Mouse (Mus musculus) hindbrain, embryonic 13.5 days (tissue): ENCODE results near the gene Tmem221. TPM values are rescaled to one million over a fixed set of nuclear protein-coding genes. Genes with fewer than 3 reads are reported as not detected.

ENCODE experiments used
- ATAC-seq: fragments of 200-750 bp; cut with Nextera tagmentation; 2 replicates; pipeline ENCODE4 v1.8.0; 2017; ENCODE audit warnings: moderate TSS enrichment; ENCODE audit not compliant: low FRiP score
- H3K27ac ChIP-seq: fragments of 300-500 bp; sonication (generic); 2 replicates; pipeline ENCODE4 v1.5.1; 2015; ENCODE audit warnings: inconsistent platforms, mild to moderate bottlenecking, moderate library complexity
- H3K27me3 ChIP-seq: fragments of 300-500 bp; sonication (generic); 2 replicates; pipeline ENCODE4 v1.6.1; 2015; ENCODE audit warnings: mild to moderate bottlenecking, inconsistent platforms
- H3K36me3 ChIP-seq: fragments of 300-500 bp; sonication (generic); 2 replicates; pipeline ENCODE4 v1.6.1; 2015; ENCODE audit warnings: mild to moderate bottlenecking, inconsistent platforms
- H3K4me1 ChIP-seq: fragments of 300-500 bp; sonication (generic); replicated peaks from 2 replicates; pipeline ENCODE4 v1.6.1; 2015; ENCODE audit warnings: inconsistent platforms
- H3K4me2 ChIP-seq: fragments of 300-500 bp; sonication (generic); 2 replicates; pipeline ENCODE4 v1.6.1; 2015; ENCODE audit warnings: inconsistent platforms, mild to moderate bottlenecking, moderate library complexity
- H3K4me3 ChIP-seq: fragments of 300-500 bp; sonication (generic); 2 replicates; pipeline ENCODE4 v1.5.1; 2015; ENCODE audit warnings: mild to moderate bottlenecking, inconsistent platforms
- H3K9ac ChIP-seq: fragments of 300-500 bp; sonication (generic); 2 replicates; pipeline ENCODE4 v1.6.1; 2015; ENCODE audit warnings: mild to moderate bottlenecking, inconsistent platforms
- H3K9me3 ChIP-seq: fragments of 300-500 bp; sonication (generic); 2 replicates; pipeline ENCODE4 v1.6.1; 2016; ENCODE audit warnings: inconsistent platforms
- WGBS: fragments of 180-500 bp; shearing (Covaris S2); methylation state at CpG from one replicate; pipeline ENCODE4 v1.1.7; 2015; 5-methylcytosine and 5-hydroxymethylcytosine counted together
- polyA plus RNA-seq: library from polyadenylated mRNA; unstranded; fragments of >200 nt; fragmentation: Nextera tagmentation; extraction: Ambion mirVana; gene quantifications from 2 replicates; pipeline ENCODE4 v1.2.1, GENCODE M21; 2015

Gene Tmem221
- polyA plus RNA-seq, 1 experiment from 2014 or later, result 0.19 TPM

DNA sequence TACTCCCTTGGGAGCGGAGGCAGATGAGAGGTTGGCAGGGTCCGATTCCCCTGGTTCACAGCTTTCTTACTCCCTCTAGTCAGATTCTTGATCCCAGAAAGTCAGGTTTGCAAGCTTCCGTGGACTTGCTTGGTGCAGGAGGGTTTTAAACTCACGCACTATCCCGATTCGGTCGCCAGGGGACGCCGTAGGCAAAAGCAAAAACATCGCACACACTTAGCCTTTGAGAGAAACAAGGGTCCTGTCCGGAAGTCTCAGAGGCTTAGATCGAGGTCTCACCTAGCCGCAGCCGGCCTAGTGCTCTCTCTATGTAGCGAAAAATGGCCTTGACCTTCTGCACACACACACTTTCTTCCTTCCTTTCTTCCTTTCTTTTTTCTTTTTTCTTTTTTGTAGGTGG is 2.7 kb upstream of the Tmem221 start:
- WGBS, result 2% methylated on average over 15 of the region's 15 CpGs
- 0 out of 2 replicates have a peak, but pooled peaks have one; percentile 28 for ATAC-seq

DNA sequence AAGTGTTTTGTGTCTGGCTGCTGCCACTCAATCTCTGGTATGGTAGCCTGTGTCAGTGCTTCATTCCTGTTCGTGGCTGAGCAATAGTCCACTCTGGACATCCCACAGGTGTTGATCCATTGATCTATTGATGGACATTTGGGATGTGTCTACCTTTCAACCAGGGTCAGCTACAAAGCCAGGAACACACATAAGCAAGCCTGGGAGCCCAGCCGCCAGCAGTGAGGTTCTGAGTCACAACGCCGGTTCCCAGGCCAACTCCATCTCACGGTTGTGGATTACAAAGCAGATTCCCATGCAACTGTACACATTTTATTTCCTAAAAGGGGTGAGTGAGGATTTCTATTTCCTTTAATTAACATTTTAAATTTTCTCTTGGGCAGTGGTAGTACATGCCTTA is 2.1 kb upstream of the Tmem221 start:
- ATAC-seq, result no peak

More for the DNA sequence above, 2.7 kb upstream of the Tmem221 start:
- Histone ChIP-seq H3K4me3 (no peak overlapping the region), H3K36me3 (no peaks in the 10 kb centered on the region), H3K4me2 (no peak overlapping the region), H3K9ac (no peak overlapping the region), H3K27me3 (peaks cover 94% of the 10 kb centered on the region), H3K9me3 (0 out of 2 replicates have a peak, but pooled peaks cover 4% of the 10 kb centered on the region), H3K27ac (no peak overlapping the region), H3K4me1 (peaks cover 18% of the 10 kb centered on the region)

DNA sequence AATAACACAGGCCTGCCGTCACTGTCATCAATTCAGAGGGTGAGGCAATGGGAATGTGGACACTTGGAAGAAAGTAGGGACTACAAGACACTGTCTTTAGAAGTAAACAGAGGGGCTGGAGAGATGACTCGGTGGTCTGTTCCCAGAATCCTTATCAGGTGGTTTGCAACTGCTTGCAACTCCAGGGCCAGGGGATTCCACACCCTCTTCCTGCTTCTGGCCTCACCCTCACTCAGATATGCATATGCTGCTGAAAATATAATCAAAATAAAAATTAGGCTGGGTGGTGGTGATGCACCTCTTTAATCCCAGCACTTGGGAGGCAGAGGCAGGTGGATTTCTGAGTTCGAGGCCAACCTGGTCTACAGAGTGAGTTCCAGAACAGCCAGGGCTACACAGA is 1.4 kb upstream of the Tmem221 start:
- Histone ChIP-seq H3K9me3 (0 out of 2 replicates have a peak, but pooled peaks cover 4% of the 10 kb centered on the region), H3K9ac (no peak overlapping the region), H3K4me3 (no peak overlapping the region), H3K27ac (no peak overlapping the region), H3K27me3 (peaks cover 97% of the 10 kb centered on the region), H3K4me1 (peaks cover 18% of the 10 kb centered on the region), H3K4me2 (no peak overlapping the region), H3K36me3 (no peaks in the 10 kb centered on the region)
- ATAC-seq, result no peak
- WGBS, result 89% methylated on average over 3 of the region's 3 CpGs

More for the DNA sequence above, 2.1 kb upstream of the Tmem221 start:
- no peak overlapping the region for H3K4me2 ChIP-seq
- 0 out of 2 replicates have a peak, but pooled peaks cover 4% of the 10 kb centered on the region for H3K9me3 ChIP-seq
- H3K4me3 ChIP-seq, result no peak overlapping the region
- H3K36me3 ChIP-seq, result no peaks in the 10 kb centered on the region
- 86% methylated on average over 5 of the region's 5 CpGs for WGBS
- peaks cover 95% of the 10 kb centered on the region for H3K27me3 ChIP-seq
- no peak overlapping the region for H3K9ac ChIP-seq
- H3K4me1 ChIP-seq, result peaks cover 18% of the 10 kb centered on the region
- H3K27ac ChIP-seq, result no peak overlapping the region

DNA sequence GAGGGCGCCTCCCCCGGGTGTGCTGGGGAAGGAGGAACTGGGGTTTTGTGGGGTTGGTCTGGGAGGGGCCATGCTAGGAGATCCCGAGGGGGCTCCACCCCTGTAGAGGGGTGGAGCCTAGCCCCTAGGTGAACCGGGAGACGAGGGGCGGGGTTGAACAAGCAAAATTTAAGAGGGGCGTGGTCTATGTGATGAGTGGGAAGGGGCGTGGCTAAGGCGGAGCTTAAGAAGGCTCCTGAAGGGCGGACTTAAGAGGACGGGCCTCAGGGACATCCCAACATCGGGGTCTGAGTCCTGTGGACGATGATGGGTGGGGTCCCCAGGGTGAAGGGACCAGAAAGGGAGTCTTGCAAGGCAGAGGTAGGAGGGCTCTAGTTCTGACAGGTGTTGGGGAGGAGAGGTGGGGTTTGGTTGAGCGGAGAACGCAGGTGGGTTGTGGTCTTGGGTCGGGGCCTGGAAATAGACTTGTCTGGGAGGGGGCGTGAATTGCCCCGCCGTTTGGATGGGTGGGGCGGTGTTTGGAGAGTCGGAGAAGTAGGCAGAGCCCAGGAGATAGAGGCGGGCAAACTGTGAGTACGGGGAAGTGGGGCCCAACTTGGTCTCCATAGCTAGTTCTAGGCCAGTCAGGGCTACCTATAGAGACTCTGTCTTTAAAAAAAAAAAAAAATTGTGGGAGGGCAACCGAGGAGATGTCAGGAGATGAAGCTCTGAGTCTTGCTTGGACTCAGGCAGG is 453 bp upstream of the Tmem221 start:
- Histone ChIP-seq H3K4me3 (peak overlapping the region; percentile 25), H3K9ac (0 out of 2 replicates have a peak overlapping the region, but pooled peaks have one; percentile 39), H3K27ac (no peak overlapping the region), H3K36me3 (no peaks in the 10 kb centered on the region), H3K9me3 (0 out of 2 replicates have a peak, but pooled peaks cover 2% of the 10 kb centered on the region), H3K4me1 (peaks cover 18% of the 10 kb centered on the region), H3K27me3 (peaks cover 99% of the 10 kb centered on the region), H3K4me2 (peak overlapping the region; percentile 45)
- WGBS, result 2% methylated on average over 24 of the region's 24 CpGs
- no peak for ATAC-seq

DNA sequence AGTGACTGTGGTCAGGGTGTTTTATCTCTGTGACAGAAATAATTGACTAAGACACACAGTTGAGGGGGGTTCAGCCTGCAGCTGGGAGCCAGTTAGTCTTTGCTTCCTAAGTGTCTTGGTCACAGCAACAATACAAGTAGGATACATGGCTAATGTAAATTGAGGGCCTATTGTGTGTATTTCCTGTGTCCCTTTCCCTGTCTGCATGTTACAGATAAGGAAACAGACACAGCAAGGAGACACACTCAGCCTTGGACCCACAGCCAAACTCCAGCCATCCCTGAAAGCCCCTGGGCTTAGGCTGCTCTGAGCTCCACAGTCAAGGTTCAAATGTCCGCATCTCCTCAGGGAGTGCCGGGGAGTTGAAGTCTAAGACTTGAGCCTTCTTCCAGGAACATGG is 4.0 kb downstream of the Tmem221 start:
- H3K4me2 ChIP-seq, result no peak overlapping the region
- no peak overlapping the region for H3K27ac ChIP-seq
- H3K9ac ChIP-seq, result no peak overlapping the region
- H3K9me3 ChIP-seq, result no peaks in the 10 kb centered on the region
- 95% methylated on average over 2 of the region's 2 CpGs for WGBS
- H3K4me3 ChIP-seq, result no peak overlapping the region
- H3K4me1 ChIP-seq, result peaks cover 11% of the 10 kb centered on the region; the same call in 1 of the 2 replicates
- H3K36me3 ChIP-seq, result no peaks in the 10 kb centered on the region
- H3K27me3 ChIP-seq, result peaks cover 59% of the 10 kb centered on the region
- no peak for ATAC-seq

DNA sequence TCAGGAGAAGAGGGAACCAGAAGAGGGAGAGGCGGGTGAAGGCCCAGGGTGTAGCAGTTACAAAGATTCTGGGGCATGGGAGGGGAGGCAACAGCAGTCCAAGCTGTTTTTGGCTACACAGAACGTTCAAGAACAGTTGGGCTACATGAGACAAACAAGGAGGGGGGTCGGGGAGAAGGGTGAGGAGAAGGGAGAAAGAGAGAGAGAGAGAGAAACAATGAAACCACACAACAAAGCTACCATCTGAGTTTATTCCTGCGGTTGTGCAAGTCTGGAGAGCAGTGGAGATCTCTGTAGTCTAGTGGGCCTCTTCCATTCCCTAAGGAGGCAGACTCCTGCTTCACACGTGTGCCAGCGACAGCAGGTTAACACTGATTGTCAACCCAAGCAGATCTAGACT is 4.7 kb downstream of the Tmem221 start:
- Histone ChIP-seq H3K4me1 (peaks cover 8% of the 10 kb centered on the region; the same call in 1 of the 2 replicates), H3K4me2 (no peak overlapping the region), H3K4me3 (no peak overlapping the region), H3K9ac (no peak overlapping the region), H3K27ac (no peak overlapping the region), H3K27me3 (peaks cover 53% of the 10 kb centered on the region), H3K36me3 (0 out of 2 replicates have a peak, but pooled peaks cover 5% of the 10 kb centered on the region), H3K9me3 (no peaks in the 10 kb centered on the region)
- 67% methylated on average over 6 of the region's 6 CpGs for WGBS
- ATAC-seq, result no peak

DNA sequence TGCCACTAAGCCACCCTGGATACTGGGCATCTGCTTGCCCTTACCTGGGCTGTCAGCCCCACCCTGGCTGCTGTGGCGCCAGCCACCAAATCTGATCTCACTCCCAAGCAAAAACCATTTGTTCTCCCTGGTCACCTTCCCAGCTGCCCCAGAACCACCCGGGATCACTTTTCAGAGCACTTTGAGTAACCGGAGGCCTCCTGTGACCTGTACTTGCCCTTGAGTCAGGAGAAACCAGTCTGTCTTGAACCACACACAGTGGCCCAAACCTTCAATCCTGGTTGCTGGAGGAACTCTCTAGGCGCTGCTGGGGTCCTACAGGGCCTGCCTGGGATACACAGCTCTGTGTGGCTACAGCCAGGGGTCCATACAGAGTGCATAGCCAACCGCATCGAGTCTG is 5.9 kb downstream of the Tmem221 start:
- H3K4me1 ChIP-seq, result no peaks in the 10 kb centered on the region
- H3K9me3 ChIP-seq, result no peaks in the 10 kb centered on the region
- H3K36me3 ChIP-seq, result peaks cover 15% of the 10 kb centered on the region
- 78% methylated on average over 6 of the region's 6 CpGs for WGBS
- peaks cover 41% of the 10 kb centered on the region for H3K27me3 ChIP-seq
- H3K4me3 ChIP-seq, result no peak overlapping the region
- H3K27ac ChIP-seq, result no peak overlapping the region
- H3K9ac ChIP-seq, result no peak overlapping the region
- no peak overlapping the region for H3K4me2 ChIP-seq
- no peak for ATAC-seq

DNA sequence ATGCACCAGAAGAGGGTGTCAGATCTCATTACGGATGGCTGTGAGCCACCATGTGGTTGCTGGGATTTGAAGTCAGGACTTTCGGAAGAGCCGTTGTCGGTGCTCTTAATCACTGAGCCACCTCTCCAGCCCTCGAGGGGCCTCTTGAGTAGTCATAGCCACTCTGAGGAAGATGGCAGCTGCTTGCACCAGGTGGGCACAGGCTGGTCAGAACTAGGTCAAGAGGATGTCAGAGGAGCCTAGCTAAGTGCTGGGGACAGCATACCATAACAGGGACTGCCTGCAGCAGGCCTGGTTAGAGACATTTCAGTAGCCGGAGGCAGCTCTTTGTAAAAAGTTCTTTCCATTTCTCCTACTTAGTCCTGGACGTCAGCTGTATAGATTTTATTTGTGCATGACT is 7.9 kb downstream of the Tmem221 start:
- Histone ChIP-seq H3K9ac (no peak overlapping the region), H3K9me3 (no peaks in the 10 kb centered on the region), H3K36me3 (peaks cover 33% of the 10 kb centered on the region), H3K4me2 (no peak overlapping the region), H3K4me3 (no peak overlapping the region), H3K27me3 (peaks cover 21% of the 10 kb centered on the region), H3K4me1 (no peaks in the 10 kb centered on the region), H3K27ac (no peak overlapping the region)
- no peak for ATAC-seq
- WGBS, result 73% methylated on average over 7 of the region's 7 CpGs

DNA sequence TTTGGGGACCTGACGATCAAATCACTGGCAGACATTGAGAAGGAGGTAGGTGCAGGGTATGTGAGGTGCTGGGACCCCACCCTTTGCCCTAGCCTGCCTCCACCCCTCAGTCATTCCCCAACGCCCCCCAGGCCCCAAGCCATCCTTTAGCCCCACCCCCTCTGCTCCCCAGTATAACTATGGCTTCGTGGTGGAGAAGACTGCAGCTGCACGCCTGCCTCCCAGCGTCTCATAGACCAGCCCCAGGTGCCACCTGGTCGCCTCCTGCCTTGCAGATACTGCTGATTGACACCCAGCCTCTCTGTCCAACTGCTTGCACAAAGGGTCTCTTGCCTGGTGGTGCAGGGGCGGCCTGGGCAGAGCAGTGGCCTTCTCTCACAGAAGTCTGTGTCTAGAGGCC is 11.1 kb downstream of the Tmem221 start:
- ATAC-seq, result no peak
- Histone ChIP-seq H3K27ac (no peak overlapping the region), H3K27me3 (no peaks in the 10 kb centered on the region), H3K36me3 (peaks cover 41% of the 10 kb centered on the region), H3K9me3 (no peaks in the 10 kb centered on the region), H3K4me1 (peaks cover 9% of the 10 kb centered on the region), H3K4me3 (no peak overlapping the region), H3K9ac (no peak overlapping the region), H3K4me2 (no peak overlapping the region)
- 86% methylated on average over 7 of the region's 7 CpGs for WGBS

DNA sequence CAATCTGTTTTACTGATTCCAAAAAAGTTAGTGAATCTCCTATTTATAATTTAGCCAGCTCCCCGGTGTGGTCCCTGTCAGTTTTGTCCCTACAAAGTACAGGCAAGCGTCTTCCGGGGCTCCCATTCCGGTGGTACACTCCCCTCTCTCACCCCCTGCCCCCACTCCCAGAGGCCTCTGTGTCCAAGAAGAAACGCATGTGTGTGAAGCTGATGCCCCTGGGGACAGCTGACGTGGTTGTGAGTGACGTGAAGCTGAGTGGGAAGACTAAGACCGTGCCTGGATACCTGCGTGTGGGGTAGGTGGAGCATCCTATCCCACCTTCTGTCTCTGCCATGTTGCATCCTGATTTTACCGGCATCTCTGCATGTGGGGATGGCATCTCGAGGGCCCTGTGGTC is 13.6 kb downstream of the Tmem221 start:
- H3K4me1 ChIP-seq, result peaks cover 9% of the 10 kb centered on the region
- no peaks in the 10 kb centered on the region for H3K9me3 ChIP-seq
- H3K4me2 ChIP-seq, result no peak overlapping the region
- ATAC-seq, result no peak
- no peaks in the 10 kb centered on the region for H3K27me3 ChIP-seq
- WGBS, result 92% methylated on average over 11 of the region's 11 CpGs
- H3K9ac ChIP-seq, result no peak overlapping the region
- no peak overlapping the region for H3K27ac ChIP-seq
- no peak overlapping the region for H3K4me3 ChIP-seq
- H3K36me3 ChIP-seq, result peaks cover 41% of the 10 kb centered on the region

DNA sequence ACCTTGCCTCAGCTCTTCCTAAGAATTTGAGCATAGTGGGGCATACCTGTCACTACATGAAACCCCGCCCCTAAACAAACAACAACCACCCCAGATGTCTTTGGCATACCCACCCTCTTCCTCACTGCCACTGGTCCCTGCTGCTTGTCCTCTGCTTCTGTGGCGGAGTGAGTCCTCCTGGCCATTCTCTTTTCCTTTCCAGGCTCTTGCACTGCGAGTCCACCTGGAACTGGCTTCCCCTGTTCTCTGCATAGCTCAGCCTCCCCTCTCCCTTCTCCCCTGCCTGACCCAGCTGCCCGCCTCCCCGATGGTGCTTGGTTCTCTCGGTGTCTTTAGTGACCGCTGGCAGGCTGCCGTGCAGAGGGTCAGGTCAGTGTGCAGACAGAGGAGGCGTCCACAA is 14.9 kb downstream of the Tmem221 start:
- WGBS, result 90% methylated on average over 9 of the region's 9 CpGs
- Histone ChIP-seq H3K9me3 (no peaks in the 10 kb centered on the region), H3K4me2 (peak overlapping the region; percentile 76), H3K27ac (no peak overlapping the region), H3K4me3 (peak overlapping the region; percentile 87), H3K27me3 (0 out of 2 replicates have a peak, but pooled peaks cover 4% of the 10 kb centered on the region), H3K4me1 (peaks cover 9% of the 10 kb centered on the region), H3K9ac (peak overlapping the region; percentile 91), H3K36me3 (peaks cover 34% of the 10 kb centered on the region)
- ATAC-seq, result no peak

DNA sequence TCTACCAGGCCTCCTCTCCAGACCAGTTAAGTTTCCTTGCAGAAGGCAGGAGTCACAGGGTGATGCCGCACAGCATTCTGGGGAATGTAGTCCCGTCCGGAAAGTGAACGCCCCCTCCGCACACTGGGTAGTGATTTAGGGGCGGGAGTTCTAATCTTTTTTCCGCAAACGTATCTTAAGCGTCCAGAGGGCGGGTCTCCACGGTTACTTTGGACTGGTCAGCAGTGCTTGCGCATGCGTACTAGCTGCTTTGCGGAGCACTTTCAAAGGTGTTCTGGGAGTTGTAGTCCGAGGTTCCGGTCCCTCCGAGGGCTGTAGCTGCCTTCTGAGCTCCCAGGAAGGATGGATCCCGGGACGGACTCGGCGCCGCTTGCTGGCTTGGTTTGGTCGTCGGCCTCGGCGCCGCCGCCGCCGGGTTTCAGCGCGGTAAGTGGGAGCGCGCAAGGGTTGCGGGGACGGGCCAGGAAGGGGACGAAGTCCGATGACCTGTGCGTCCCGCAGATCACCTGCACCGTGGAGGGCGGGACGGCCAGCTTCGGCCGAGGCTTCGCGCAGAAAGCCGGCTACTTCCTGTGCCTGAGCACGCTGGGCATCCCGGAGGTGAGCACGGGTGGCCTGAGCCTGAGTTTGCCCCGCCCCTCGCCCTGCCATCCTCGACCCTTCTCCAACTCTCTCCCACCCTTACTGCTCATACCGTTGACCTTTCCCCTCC is 15.9 kb downstream of the Tmem221 start, which contains the start of gene Mvb12a:
Gene Mvb12a, plus strand, starts transcription at position 291 of the 712 bp plus-strand sequence.
- peaks cover 13% of the 10 kb centered on the region for H3K27me3 ChIP-seq

More for the DNA sequence above, 15.9 kb downstream of the Tmem221 start, which contains the start of gene Mvb12a:
- Histone ChIP-seq H3K4me1 (peaks cover 9% of the 10 kb centered on the region), H3K36me3 (peaks cover 26% of the 10 kb centered on the region), H3K4me3 (peak within 1 kb of the TSS; percentile 87), H3K9ac (peak within 1 kb of the TSS; percentile 91), H3K27ac (peak within 1 kb of the TSS; percentile 79), H3K4me2 (peak within 1 kb of the TSS; percentile 76), H3K9me3 (no peaks in the 10 kb centered on the region)
- ATAC-seq, result peak; percentile 94
- under 1% methylated on average over 55 of the region's 55 CpGs for WGBS
